Mouse (Mus musculus) liver, adult 2 months (tissue): ENCODE data around the gene Mon2. TPM values are rescaled to one million over a fixed set of nuclear protein-coding genes. Genes with fewer than 3 reads are reported as not detected.
A peak's percentile ranks its signal among the peaks of the same experiment; 100 is the strongest.

Experiments
- DNase-seq: peaks from one replicate; pipeline ENCODE4 v3.0.0-alpha.2; 2011; ENCODE audit warnings: low read depth, low spot score; ENCODE audit errors: extremely low read depth
- H3K27ac ChIP-seq: fragments of 200-500 bp; replicated peaks from 2 replicates; pipeline ENCODE4 v1.5.1; 2012; ENCODE audit warnings: low read depth, mild to moderate bottlenecking, control low read depth, inconsistent platforms, low read length; ENCODE audit not compliant: insufficient read depth
- H3K27me3 ChIP-seq: fragments of 200-500 bp; 2 replicates; pipeline ENCODE4 v1.6.1; 2012; ENCODE audit warnings: mild to moderate bottlenecking, moderate library complexity, low read length, inconsistent platforms; ENCODE audit not compliant: control insufficient read depth, insufficient read depth
- H3K36me3 ChIP-seq: fragments of 200-500 bp; 2 replicates; pipeline ENCODE4 v1.6.1; 2012; ENCODE audit warnings: low read length, inconsistent platforms; ENCODE audit not compliant: control insufficient read depth, insufficient read depth
- H3K4me1 ChIP-seq: fragments of 200-500 bp; 2 replicates; pipeline ENCODE4 v1.6.1; 2011; ENCODE audit warnings: low read length; ENCODE audit not compliant: control insufficient read depth, insufficient read depth
- H3K4me3 ChIP-seq: fragments of 200-500 bp; 2 replicates; pipeline ENCODE4 v1.5.1; 2011; ENCODE audit warnings: low read depth, mild to moderate bottlenecking, control low read depth, low read length, moderate library complexity; ENCODE audit not compliant: insufficient read depth
- H3K79me2 ChIP-seq: fragments of 200-500 bp; 2 replicates; pipeline ENCODE4 v1.6.1; 2012; ENCODE audit warnings: inconsistent platforms, mild to moderate bottlenecking, low read length, moderate library complexity; ENCODE audit not compliant: control insufficient read depth, insufficient read depth
- H3K9ac ChIP-seq: fragments of 200-500 bp; 2 replicates; pipeline ENCODE4 v1.6.1; 2012; ENCODE audit warnings: low read depth, mild to moderate bottlenecking, control low read depth, inconsistent platforms, low read length
- CTCF ChIP-seq: fragments of 200-500 bp; IDR thresholded peaks from 2 replicates; pipeline ENCODE4 v1.5.1; 2011; ENCODE audit warnings: low read depth, low read length, control low read depth
- POLR2A ChIP-seq: fragments of 200-500 bp; IDR thresholded peaks from 2 replicates; pipeline ENCODE4 v1.6.1; 2011; ENCODE audit warnings: low read length, control low read depth; ENCODE audit not compliant: insufficient read depth; ENCODE audit errors: extremely low read depth
- WGBS: fragments of 180-500 bp; shearing (Covaris S2); methylation state at CpG from one replicate; pipeline ENCODE4 v1.1.7; 2018; 5-methylcytosine and 5-hydroxymethylcytosine counted together
- polyA plus RNA-seq: library from polyadenylated mRNA; depleted of rRNA; stranded (reverse); fragments of >200 nt; gene quantifications from 2 replicates; pipeline ENCODE4 v1.2.3, GENCODE M21; 2012; rRNA removed
- total RNA-seq: library from RNA; depleted of rRNA; stranded (reverse); fragments of >200 nt; gene quantifications from 2 replicates; pipeline ENCODE4 v1.2.3, GENCODE M21; 2014; rRNA removed

Mon2 gene
- total RNA-seq, result 51.8 and 58.1 TPM in 2 replicates
- 24.3 and 35.1 TPM in 2 replicates for polyA plus RNA-seq

DNA sequence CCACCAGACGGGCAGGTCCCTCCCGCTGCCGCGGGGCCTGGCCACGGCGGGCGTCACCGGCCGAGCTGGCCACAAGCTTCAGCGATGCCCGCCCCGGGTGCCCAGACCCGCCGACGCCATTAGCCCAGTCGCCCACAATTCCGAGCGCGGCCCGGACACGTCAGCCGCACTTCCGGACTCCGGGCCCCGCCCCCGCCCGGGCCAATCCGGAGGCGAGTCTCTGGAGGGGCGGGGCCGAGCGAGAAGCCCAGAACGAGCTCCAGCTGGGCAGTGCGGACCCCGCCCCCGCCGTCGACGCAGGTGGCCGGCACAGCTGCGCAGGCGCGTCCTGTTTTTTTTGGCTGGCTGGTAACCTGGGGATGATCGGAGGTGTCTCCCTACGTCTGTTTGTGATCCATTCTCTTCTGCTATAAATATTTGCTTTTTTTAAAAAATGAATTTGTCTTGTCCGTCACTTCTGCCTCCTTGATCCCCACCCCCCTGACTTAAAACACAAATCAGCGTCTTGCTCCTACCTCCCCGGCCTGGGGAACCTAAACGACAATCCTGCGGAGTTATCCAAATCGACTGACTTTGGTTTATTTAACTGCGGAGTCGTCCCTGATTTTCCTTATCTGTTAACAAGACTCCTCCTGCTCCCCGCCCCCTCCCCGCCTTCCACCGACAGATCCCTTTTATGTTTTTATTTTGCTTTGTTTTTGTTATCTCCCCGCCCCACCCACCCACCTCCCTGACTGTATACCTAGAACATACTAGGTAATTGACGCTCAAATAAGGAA, at the start of gene Mon2:
Gene Mon2 (minus strand): TSS at position 261 of the 779 bp plus-strand sequence.
- peak; percentile 80 for DNase-seq
- Histone ChIP-seq H3K36me3 (peaks cover 2% of the 10 kb centered on the region; the same call in 1 of the 2 replicates), H3K27me3 (no peaks in the 10 kb centered on the region; the same call in 1 of the 2 replicates), H3K27ac (peak within 1 kb of the TSS; percentile 85), H3K79me2 (peaks cover 29% of the 10 kb centered on the region), H3K4me3 (peak within 1 kb of the TSS; percentile 75), H3K4me1 (peaks cover 22% of the 10 kb centered on the region), H3K9ac (peak within 1 kb of the TSS; percentile 97)
- peak; percentile 72 for TF ChIP-seq POLR2A
- TF ChIP-seq CTCF, result no peak
- under 1% methylated on average over 57 of the region's 58 CpGs for WGBS

DNA sequence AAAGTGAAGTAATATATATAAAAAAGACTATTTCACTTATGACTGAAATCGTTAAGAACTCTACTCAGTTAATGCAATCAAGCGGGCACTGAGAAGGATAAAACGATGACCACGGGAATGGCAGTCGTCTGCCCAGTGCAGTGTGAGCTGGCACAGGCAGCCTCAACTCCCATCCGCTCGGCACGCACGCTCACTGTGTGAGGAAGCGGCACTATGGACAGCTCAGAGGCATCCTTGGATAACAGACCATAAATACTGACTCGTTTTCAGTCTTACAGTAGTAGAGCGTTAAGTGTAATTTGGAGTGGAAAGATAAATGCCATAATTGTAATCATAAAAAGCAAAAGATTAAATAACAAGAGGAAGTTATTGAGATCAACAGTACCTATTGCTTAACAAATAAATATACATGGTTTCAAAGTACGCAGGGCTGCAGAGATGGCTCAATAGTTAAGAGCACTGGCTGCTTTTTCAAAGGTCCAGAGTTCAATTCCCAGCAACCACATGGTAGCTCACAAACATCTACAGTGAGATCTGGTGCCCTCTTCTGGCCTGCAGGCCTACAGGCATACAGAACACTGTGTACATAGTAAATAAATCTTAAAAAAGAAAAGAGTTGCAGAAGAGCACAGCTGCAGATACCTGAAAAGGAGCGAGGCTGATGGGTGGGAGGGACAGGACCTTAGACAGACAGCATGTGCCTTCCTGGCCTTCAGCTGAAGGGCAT, 44.5 kb upstream of the Mon2 start:
- TF ChIP-seq CTCF (peak; percentile 37; the same call in 1 of the 2 replicates), POLR2A (no peak)
- H3K79me2 ChIP-seq, result 0 out of 2 replicates have a peak, but pooled peaks cover 2% of the 10 kb centered on the region
- H3K4me3 ChIP-seq, result peak overlapping the region; percentile 27; the same call in 1 of the 2 replicates
- peak overlapping the region; percentile 80 for H3K27ac ChIP-seq
- H3K36me3 ChIP-seq, result peaks cover 43% of the 10 kb centered on the region
- peaks cover 16% of the 10 kb centered on the region for H3K4me1 ChIP-seq
- no peaks in the 10 kb centered on the region for H3K27me3 ChIP-seq
- peak overlapping the region; percentile 32; the same call in 1 of the 2 replicates for H3K9ac ChIP-seq
- 32% methylated on average over 14 of the region's 14 CpGs for WGBS
- DNase-seq, result peak; percentile 97

DNA sequence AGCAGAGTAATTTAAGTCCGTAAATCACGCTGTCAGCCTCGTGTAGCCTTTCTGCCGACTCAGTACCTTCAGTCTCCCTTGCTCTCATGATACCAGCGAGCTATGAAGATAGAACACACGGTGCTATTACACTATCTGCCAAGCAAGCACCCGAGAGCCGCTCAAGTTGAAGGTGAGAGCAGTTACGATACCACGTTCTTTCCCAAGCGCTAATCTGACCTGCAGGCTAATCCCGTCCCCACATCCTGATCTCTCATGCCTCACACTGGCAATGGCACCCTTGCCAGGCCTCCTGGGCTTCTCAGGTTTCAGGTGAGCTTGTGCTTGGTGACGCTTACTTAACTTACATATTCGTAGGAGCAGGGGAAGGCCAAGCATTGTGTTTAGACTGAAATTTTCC, 40.6 kb upstream of the Mon2 start:
- Histone ChIP-seq H3K4me1 (peaks cover 17% of the 10 kb centered on the region), H3K27me3 (no peaks in the 10 kb centered on the region), H3K4me3 (no peak overlapping the region), H3K36me3 (peaks cover 33% of the 10 kb centered on the region), H3K27ac (no peak overlapping the region), H3K9ac (no peak overlapping the region), H3K79me2 (peaks cover 2% of the 10 kb centered on the region; the same call in 1 of the 2 replicates)
- DNase-seq, result no peak
- TF ChIP-seq POLR2A (no peak), CTCF (no peak)
- 92% methylated on average over 14 of the region's 14 CpGs for WGBS

DNA sequence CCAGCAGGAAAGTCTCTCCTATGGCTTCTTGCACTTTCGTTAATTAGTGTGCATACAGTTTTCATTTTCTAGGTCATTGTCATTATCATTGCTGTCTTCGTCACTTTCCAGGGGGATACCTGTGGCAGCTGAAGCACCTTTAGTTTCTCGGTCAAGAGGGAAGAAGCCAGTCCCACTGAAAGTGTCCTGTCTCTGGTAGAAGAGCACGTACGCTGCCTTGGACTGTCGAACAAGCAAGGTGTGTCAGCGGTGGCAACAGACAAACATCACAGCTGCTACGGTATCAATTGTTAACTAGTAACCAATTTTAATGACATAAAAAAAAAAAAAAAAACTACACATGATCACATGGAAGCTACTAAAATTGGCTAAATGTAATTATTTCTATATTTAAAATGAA, 37.2 kb upstream of the Mon2 start:
- 73% methylated on average over 8 of the region's 8 CpGs for WGBS
- Histone ChIP-seq H3K4me3 (no peak overlapping the region), H3K36me3 (peaks cover 34% of the 10 kb centered on the region), H3K4me1 (peaks cover 4% of the 10 kb centered on the region), H3K27me3 (no peaks in the 10 kb centered on the region), H3K27ac (no peak overlapping the region), H3K9ac (no peak overlapping the region), H3K79me2 (peaks cover 2% of the 10 kb centered on the region; the same call in 1 of the 2 replicates)
- DNase-seq, result no peak
- TF ChIP-seq CTCF (no peak), POLR2A (no peak)

DNA sequence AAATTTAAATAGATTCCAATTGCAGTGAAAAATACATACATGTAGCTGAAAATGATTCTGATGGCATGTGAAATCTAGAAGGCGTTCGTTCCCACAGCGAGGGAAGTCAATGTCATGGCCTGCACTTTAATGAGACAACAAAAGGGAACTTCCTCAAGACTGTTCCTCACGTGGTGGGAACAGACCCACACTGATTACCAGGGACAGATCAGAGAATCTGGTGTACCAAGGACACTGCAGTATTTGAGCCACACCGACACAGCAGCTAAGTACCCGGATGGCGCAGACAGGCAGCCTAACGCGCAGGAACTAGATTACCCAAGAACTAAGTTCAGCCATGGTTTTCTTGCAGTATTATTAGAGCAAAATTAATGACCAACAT, 36.5 kb upstream of the Mon2 start:
- peaks cover 2% of the 10 kb centered on the region; the same call in 1 of the 2 replicates for H3K79me2 ChIP-seq
- no peaks in the 10 kb centered on the region for H3K27me3 ChIP-seq
- peaks cover 3% of the 10 kb centered on the region; the same call in 1 of the 2 replicates for H3K4me1 ChIP-seq
- H3K36me3 ChIP-seq, result peaks cover 35% of the 10 kb centered on the region
- no peak overlapping the region for H3K27ac ChIP-seq
- WGBS, result 84% methylated on average over 9 of the region's 9 CpGs
- H3K9ac ChIP-seq, result no peak overlapping the region
- DNase-seq, result no peak
- H3K4me3 ChIP-seq, result no peak overlapping the region
- no peak for TF ChIP-seq CTCF
- TF ChIP-seq POLR2A, result no peak
